Comparison of ENCODE assay signal across 31 mouse cellular contexts in the genomic region with DNA sequence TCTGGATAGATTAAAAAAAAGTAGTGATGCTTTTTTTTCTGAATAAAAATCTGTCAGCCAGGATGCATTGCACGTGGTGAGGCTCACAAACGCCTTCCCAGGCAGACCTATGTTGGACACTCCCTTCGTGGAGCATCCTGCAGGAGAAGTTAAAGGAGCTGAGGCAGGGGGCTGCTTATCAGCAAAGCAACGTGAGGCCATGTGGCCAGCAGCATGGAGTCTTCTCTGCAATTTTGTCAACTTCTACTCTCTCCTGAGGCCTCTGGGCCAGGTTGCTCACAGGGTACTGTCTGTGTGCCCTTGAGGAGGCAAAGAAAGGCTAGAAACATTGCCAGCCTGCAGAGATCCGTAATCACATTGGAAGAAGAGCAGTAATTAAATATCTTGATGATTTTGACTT.
"Had no signal": no experiment of that assay in that cellular context is flagged by ENCODE, and none has a peak within 500 bp of the region (broad histone marks: within the 10 kb centered on the region; RNA-seq: fewer than 3 reads in every experiment).

No protein-coding gene starts in this region.

- DNase-seq: left cerebral cortex, postnatal 4 days; liver; liver, embryonic 13.5 days; liver, postnatal 0 days; lung, adult 18-20 months; lung, adult 2 months; lung, embryonic 14.5 days; lung, postnatal 10 days; lung, postnatal 14 days; lung, postnatal 36 days; lung, postnatal 4 days; midbrain, embryonic 14.5 days had no signal

- H3K4me2 ChIP-seq: limb, embryonic 12.5 days; limb, embryonic 13.5 days; limb, embryonic 15.5 days; liver, embryonic 11.5 days; liver, embryonic 12.5 days; liver, embryonic 13.5 days; liver, embryonic 15.5 days; lung, embryonic 14.5 days; lung, embryonic 15.5 days; midbrain, embryonic 12.5 days; midbrain, embryonic 13.5 days; midbrain, embryonic 15.5 days; neural tube, embryonic 12.5 days had no signal

- H3K4me1 ChIP-seq: limb, embryonic 10.5 days; limb, embryonic 12.5 days; limb, embryonic 13.5 days; limb, embryonic 15.5 days; liver, embryonic 12.5 days; liver, embryonic 13.5 days; liver, embryonic 15.5 days; lung, embryonic 15.5 days; megakaryocyte, embryonic 14.5 days had no signal

- H3K36me3 ChIP-seq: limb, embryonic 10.5 days; limb, embryonic 12.5 days; limb, embryonic 13.5 days; limb, embryonic 15.5 days; liver, embryonic 12.5 days; liver, embryonic 13.5 days; liver, embryonic 15.5 days; lung, embryonic 15.5 days; midbrain, embryonic 10.5 days; midbrain, embryonic 12.5 days; midbrain, embryonic 13.5 days; midbrain, embryonic 15.5 days; neural tube, embryonic 12.5 days had no signal

- ATAC-seq: liver, embryonic 12.5 days; liver, postnatal 0 days; lung, postnatal 0 days; midbrain, embryonic 13.5 days; midbrain, embryonic 15.5 days had no signal

- H3K4me3 ChIP-seq: left cerebral cortex, adult 2 months; limb, embryonic 10.5 days; limb, embryonic 12.5 days; limb, embryonic 13.5 days; limb, embryonic 15.5 days; liver, embryonic 12.5 days; liver, embryonic 13.5 days; liver, embryonic 15.5 days; lung, embryonic 15.5 days; megakaryocyte, embryonic 14.5 days; midbrain, embryonic 10.5 days; midbrain, embryonic 12.5 days; midbrain, embryonic 13.5 days; midbrain, embryonic 15.5 days; myocyte; neural tube, embryonic 12.5 days had no signal

- H3K27ac ChIP-seq: left cerebral cortex, adult 2 months; limb, embryonic 10.5 days; limb, embryonic 12.5 days; limb, embryonic 13.5 days; limb, embryonic 15.5 days; liver, embryonic 12.5 days; liver, embryonic 13.5 days; liver, embryonic 14.5 days; liver, embryonic 15.5 days; lung, embryonic 15.5 days; macrophage; midbrain, embryonic 10.5 days; midbrain, embryonic 12.5 days; midbrain, embryonic 13.5 days; midbrain, embryonic 15.5 days; neural tube, embryonic 12.5 days had no signal

- H3K9ac ChIP-seq: limb, embryonic 12.5 days; limb, embryonic 13.5 days; limb, embryonic 15.5 days; liver, embryonic 12.5 days; liver, embryonic 13.5 days; liver, embryonic 14.5 days; liver, embryonic 15.5 days; liver, postnatal 0 days; lung, embryonic 14.5 days; lung, embryonic 15.5 days; midbrain, embryonic 12.5 days; midbrain, embryonic 13.5 days; midbrain, embryonic 15.5 days; neural tube, embryonic 12.5 days had no signal

- H3K9me3 ChIP-seq: limb, embryonic 10.5 days; limb, embryonic 12.5 days; limb, embryonic 13.5 days; limb, embryonic 15.5 days; liver, embryonic 12.5 days; liver, embryonic 13.5 days; liver, embryonic 15.5 days; lung, embryonic 15.5 days; midbrain, embryonic 10.5 days; midbrain, embryonic 12.5 days; midbrain, embryonic 13.5 days; midbrain, embryonic 15.5 days; neural tube, embryonic 12.5 days had no signal

- H3K27me3 ChIP-seq: limb, embryonic 12.5 days; limb, embryonic 13.5 days; limb, embryonic 15.5 days; liver, embryonic 12.5 days; liver, embryonic 13.5 days; liver, embryonic 15.5 days; lung, embryonic 15.5 days; megakaryocyte, embryonic 14.5 days; midbrain, embryonic 12.5 days; midbrain, embryonic 13.5 days; midbrain, embryonic 15.5 days; neural tube, embryonic 12.5 days had no signal
